Mouse (Mus musculus): ENCODE data around the gene Tbx21. TPM values are rescaled to one million over a fixed set of nuclear protein-coding genes. Genes with fewer than 3 reads are reported as not detected.

Tbx21 gene
- polyA plus RNA-seq, 1 experiment from 2014 or later = 0.14 TPM

- H3K27ac ChIP-seq (ENCODE audit: low read depth, low read length) = no peak overlapping the region
These were observed 33.9 kb upstream of the Tbx21 start for GRCm38 (mm10) chr11:97149026-97149425.

GRCm38 (mm10) chr11:97148591-97148990 is 33.5 kb upstream of the Tbx21 start:
- DNase-seq (ENCODE audit: low spot score, missing footprints) (no peak), ATAC-seq (ENCODE audit: low FRiP score) (no peak)
- H3K4me2 ChIP-seq = no peak overlapping the region
- no peak overlapping the region for H3K27ac ChIP-seq (ENCODE audit: low read depth, low read length)
- H3K27me3 ChIP-seq (ENCODE audit: control insufficient read depth, insufficient read depth, low read length) = peaks cover 15% of the 10 kb centered on the region
- WGBS = 33% methylated on average over 12 of the region's 12 CpGs
- no peaks in the 10 kb centered on the region; the same call in 1 of the 2 replicates for H3K36me3 ChIP-seq (ENCODE audit: control insufficient read depth, insufficient read depth, low read length)
- peaks cover 17% of the 10 kb centered on the region for H3K4me1 ChIP-seq (ENCODE audit: control insufficient read depth, insufficient read depth, low read length)
- H3K9me3 ChIP-seq (ENCODE audit: control insufficient read depth, low read length) = no peaks in the 10 kb centered on the region
- no peak overlapping the region for H3K9ac ChIP-seq (ENCODE audit: low read length)
- H3K4me3 ChIP-seq (ENCODE audit: low read depth, low read length) = no peak overlapping the region

More at GRCm38 (mm10) chr11:97149026-97149425, 33.9 kb upstream of the Tbx21 start:
- Histone ChIP-seq H3K4me2 (peak overlapping the region; percentile 3; the same call in 1 of the 2 replicates), H3K4me3 (ENCODE audit: low read depth, low read length) (no peak overlapping the region), H3K9me3 (ENCODE audit: control insufficient read depth, low read length) (no peaks in the 10 kb centered on the region), H3K27me3 (ENCODE audit: control insufficient read depth, insufficient read depth, low read length) (peaks cover 15% of the 10 kb centered on the region), H3K9ac (ENCODE audit: low read length) (no peak overlapping the region), H3K4me1 (ENCODE audit: control insufficient read depth, insufficient read depth, low read length) (peaks cover 17% of the 10 kb centered on the region), H3K36me3 (ENCODE audit: control insufficient read depth, insufficient read depth, low read length) (no peaks in the 10 kb centered on the region; the same call in 1 of the 2 replicates)
- ATAC-seq (ENCODE audit: low FRiP score) = no peak
- no peak for DNase-seq (ENCODE audit: low spot score, missing footprints)
- WGBS = 19% methylated on average over 9 of the region's 9 CpGs

GRCm38 (mm10) chr11:97147333-97147732 is 32.2 kb upstream of the Tbx21 start:
- DNase-seq (ENCODE audit: low spot score, missing footprints) (no peak), ATAC-seq (ENCODE audit: low FRiP score) (no peak)
- Histone ChIP-seq H3K27me3 (ENCODE audit: control insufficient read depth, insufficient read depth, low read length) (peaks cover 15% of the 10 kb centered on the region), H3K27ac (ENCODE audit: low read depth, low read length) (no peak overlapping the region), H3K9me3 (ENCODE audit: control insufficient read depth, low read length) (no peaks in the 10 kb centered on the region), H3K36me3 (ENCODE audit: control insufficient read depth, insufficient read depth, low read length) (no peaks in the 10 kb centered on the region; the same call in 1 of the 2 replicates), H3K4me2 (no peak overlapping the region), H3K4me1 (ENCODE audit: control insufficient read depth, insufficient read depth, low read length) (peaks cover 11% of the 10 kb centered on the region), H3K4me3 (ENCODE audit: low read depth, low read length) (no peak overlapping the region), H3K9ac (ENCODE audit: low read length) (no peak overlapping the region)
- 91% methylated on average over 8 of the region's 8 CpGs for WGBS

DNA sequence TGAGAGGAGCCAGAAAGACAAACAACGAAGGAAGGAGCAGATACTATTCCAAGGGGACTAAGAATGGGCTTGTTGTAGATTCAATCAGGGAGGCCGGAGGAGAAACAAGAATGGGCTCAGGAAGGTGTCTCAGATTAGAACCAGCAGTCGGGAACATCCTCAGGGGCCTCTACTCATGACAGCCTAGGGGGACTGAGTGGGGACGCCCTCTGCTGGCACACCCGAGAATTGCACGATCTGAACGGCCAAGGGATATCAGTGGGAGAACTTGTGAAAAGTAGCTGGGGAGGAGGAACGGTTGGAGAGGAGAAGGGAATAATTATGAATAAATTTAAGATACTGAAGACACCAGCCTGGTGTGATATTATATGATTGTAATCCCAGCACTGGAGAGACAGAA is 31.6 kb upstream of the Tbx21 start:
- 9% methylated on average over 8 of the region's 8 CpGs for WGBS

DNA sequence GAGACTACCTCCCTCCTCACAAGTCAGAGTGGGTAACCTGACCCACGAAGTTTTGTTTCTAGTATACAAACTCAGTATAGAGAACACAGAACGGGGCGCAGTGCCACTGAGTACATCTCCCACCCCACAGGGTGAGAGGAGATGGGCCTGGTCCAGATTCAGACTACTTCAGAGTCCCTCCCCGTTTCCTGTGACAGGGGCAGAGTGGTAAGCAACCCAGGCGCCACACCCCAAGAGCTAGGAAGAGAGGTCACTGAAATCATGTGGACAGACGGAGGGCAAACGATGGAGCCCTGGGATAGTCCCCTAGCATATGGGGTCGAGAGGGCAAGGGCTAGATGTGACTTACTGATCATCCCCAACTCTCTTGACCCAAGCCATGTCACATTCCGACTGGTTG is 30.8 kb upstream of the Tbx21 start:
- no peak overlapping the region for H3K27ac ChIP-seq (ENCODE audit: low read depth, low read length)
- WGBS = 78% methylated on average over 9 of the region's 9 CpGs
- ATAC-seq (ENCODE audit: low FRiP score) = no peak
- H3K36me3 ChIP-seq (ENCODE audit: control insufficient read depth, insufficient read depth, low read length) = no peaks in the 10 kb centered on the region; the same call in 1 of the 2 replicates
- H3K4me1 ChIP-seq (ENCODE audit: control insufficient read depth, insufficient read depth, low read length) = peaks cover 6% of the 10 kb centered on the region
- H3K4me2 ChIP-seq = no peak overlapping the region
- peaks cover 15% of the 10 kb centered on the region for H3K27me3 ChIP-seq (ENCODE audit: control insufficient read depth, insufficient read depth, low read length)
- no peak overlapping the region for H3K4me3 ChIP-seq (ENCODE audit: low read depth, low read length)
- H3K9ac ChIP-seq (ENCODE audit: low read length) = no peak overlapping the region
- no peak for DNase-seq (ENCODE audit: low spot score, missing footprints)
- no peaks in the 10 kb centered on the region for H3K9me3 ChIP-seq (ENCODE audit: control insufficient read depth, low read length)

More for the DNA sequence above, 31.6 kb upstream of the Tbx21 start:
- no peak overlapping the region for H3K4me3 ChIP-seq (ENCODE audit: low read depth, low read length)
- no peak overlapping the region for H3K4me2 ChIP-seq
- ATAC-seq (ENCODE audit: low FRiP score) (no peak), DNase-seq (ENCODE audit: low spot score, missing footprints) (peak; percentile 98)
- H3K36me3 ChIP-seq (ENCODE audit: control insufficient read depth, insufficient read depth, low read length) = no peaks in the 10 kb centered on the region; the same call in 1 of the 2 replicates
- H3K9me3 ChIP-seq (ENCODE audit: control insufficient read depth, low read length) = no peaks in the 10 kb centered on the region
- no peak overlapping the region for H3K27ac ChIP-seq (ENCODE audit: low read depth, low read length)
- peaks cover 6% of the 10 kb centered on the region for H3K4me1 ChIP-seq (ENCODE audit: control insufficient read depth, insufficient read depth, low read length)
- H3K9ac ChIP-seq (ENCODE audit: low read length) = no peak overlapping the region
- H3K27me3 ChIP-seq (ENCODE audit: control insufficient read depth, insufficient read depth, low read length) = peaks cover 15% of the 10 kb centered on the region

DNA sequence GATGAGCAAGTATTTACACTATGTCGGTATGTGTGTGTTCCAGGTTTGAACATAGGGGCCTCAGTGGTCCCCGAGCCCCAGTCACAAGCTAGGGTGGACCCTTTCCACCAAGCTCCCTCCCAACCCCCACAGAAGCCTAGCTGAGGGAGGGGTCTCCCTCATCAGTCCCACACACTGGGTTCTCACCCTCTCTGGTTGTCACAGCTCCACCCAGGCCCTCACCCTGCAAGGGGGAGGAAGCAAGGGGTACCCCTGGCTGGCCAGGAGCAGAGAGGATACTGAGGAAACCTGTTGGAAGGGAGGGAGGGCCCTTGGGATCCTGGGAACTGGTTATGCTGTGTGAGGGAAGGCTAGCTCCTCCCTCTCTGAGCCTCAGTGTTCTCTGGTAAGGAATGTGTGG is 30.2 kb upstream of the Tbx21 start:
- H3K36me3 ChIP-seq (ENCODE audit: control insufficient read depth, insufficient read depth, low read length) = no peaks in the 10 kb centered on the region; the same call in 1 of the 2 replicates
- H3K4me3 ChIP-seq (ENCODE audit: low read depth, low read length) = no peak overlapping the region
- 79% methylated on average over 2 of the region's 2 CpGs for WGBS
- no peaks in the 10 kb centered on the region for H3K9me3 ChIP-seq (ENCODE audit: control insufficient read depth, low read length)
- ATAC-seq (ENCODE audit: low FRiP score) (no peak), DNase-seq (ENCODE audit: low spot score, missing footprints) (no peak)
- H3K27ac ChIP-seq (ENCODE audit: low read depth, low read length) = no peak overlapping the region
- H3K9ac ChIP-seq (ENCODE audit: low read length) = no peak overlapping the region
- peaks cover 17% of the 10 kb centered on the region for H3K27me3 ChIP-seq (ENCODE audit: control insufficient read depth, insufficient read depth, low read length)
- H3K4me2 ChIP-seq = no peak overlapping the region
- peaks cover 6% of the 10 kb centered on the region for H3K4me1 ChIP-seq (ENCODE audit: control insufficient read depth, insufficient read depth, low read length)

DNA sequence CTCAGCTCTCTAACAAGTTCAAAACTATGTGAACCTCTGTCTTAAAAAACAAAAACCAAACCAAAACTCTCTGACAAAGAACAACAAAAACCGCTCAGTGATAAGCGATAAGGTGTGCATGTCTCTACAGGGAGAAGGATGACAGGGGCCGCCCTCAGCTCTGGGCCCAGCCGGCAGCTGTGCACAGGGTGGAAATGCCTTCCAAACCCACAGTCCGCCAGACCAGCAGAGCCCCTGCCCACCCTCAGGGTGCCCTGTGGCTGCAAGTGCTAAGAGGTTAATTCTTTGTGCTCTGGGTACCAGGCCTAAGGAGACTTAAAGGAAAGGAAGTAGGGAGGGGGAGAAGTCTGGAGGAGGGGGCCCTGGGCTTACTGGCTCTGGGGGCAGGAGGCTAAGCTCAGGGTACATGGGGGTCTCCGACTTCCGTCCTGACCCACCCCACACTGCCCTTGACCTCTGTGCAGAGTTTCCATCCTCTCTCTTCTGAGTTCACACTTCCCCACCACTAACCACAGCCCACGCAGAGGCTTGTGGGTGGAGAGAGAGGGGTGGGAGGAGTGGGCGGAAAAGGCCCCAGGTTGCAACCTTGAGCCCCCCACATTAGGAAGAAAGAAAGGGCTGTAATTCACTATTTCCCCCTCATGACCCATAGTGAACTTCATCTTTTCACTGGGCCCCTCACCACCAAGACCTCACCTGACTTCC is 28.2 kb upstream of the Tbx21 start:
- no peak overlapping the region for H3K27ac ChIP-seq (ENCODE audit: low read depth, low read length)
- WGBS = 79% methylated on average over 9 of the region's 9 CpGs
- ATAC-seq (ENCODE audit: low FRiP score) (no peak), DNase-seq (ENCODE audit: low spot score, missing footprints) (no peak)
- H3K36me3 ChIP-seq (ENCODE audit: control insufficient read depth, insufficient read depth, low read length) = no peaks in the 10 kb centered on the region; the same call in 1 of the 2 replicates
- no peak overlapping the region for H3K4me3 ChIP-seq (ENCODE audit: low read depth, low read length)
- H3K9ac ChIP-seq (ENCODE audit: low read length) = no peak overlapping the region
- H3K9me3 ChIP-seq (ENCODE audit: control insufficient read depth, low read length) = no peaks in the 10 kb centered on the region
- H3K4me2 ChIP-seq = no peak overlapping the region
- peaks cover 12% of the 10 kb centered on the region for H3K4me1 ChIP-seq (ENCODE audit: control insufficient read depth, insufficient read depth, low read length)
- peaks cover 22% of the 10 kb centered on the region for H3K27me3 ChIP-seq (ENCODE audit: control insufficient read depth, insufficient read depth, low read length)

DNA sequence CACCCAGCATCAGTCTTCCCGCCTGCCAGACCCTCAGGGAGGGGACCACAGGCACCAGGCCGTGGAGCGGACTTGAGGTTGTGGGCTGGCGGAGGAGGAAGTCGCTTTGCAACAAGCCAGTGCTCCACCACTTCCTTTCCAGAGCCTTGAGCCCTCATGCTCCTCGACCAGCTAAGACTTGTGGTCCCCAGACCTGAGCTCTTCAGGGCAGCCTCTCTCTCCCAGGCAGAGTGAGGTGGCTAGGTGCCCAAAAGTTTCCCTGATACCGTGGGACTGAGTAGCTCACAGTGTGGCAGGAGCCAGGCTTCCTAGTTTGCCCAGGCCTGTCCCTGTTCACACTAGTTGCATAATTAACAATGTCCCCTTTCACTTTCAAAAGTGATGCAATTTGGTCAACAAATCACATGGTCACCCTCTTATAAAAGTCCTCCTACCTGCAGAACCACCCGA is 27.1 kb upstream of the Tbx21 start:
- peaks cover 16% of the 10 kb centered on the region for H3K4me1 ChIP-seq (ENCODE audit: control insufficient read depth, insufficient read depth, low read length)
- ATAC-seq (ENCODE audit: low FRiP score) = no peak
- no peaks in the 10 kb centered on the region for H3K9me3 ChIP-seq (ENCODE audit: control insufficient read depth, low read length)
- no peaks in the 10 kb centered on the region for H3K36me3 ChIP-seq (ENCODE audit: control insufficient read depth, insufficient read depth, low read length)
- DNase-seq (ENCODE audit: low spot score, missing footprints) = no peak
- no peak overlapping the region for H3K9ac ChIP-seq (ENCODE audit: low read length)
- H3K27me3 ChIP-seq (ENCODE audit: control insufficient read depth, insufficient read depth, low read length) = peaks cover 22% of the 10 kb centered on the region
- no peak overlapping the region for H3K27ac ChIP-seq (ENCODE audit: low read depth, low read length)
- no peak overlapping the region for H3K4me3 ChIP-seq (ENCODE audit: low read depth, low read length)
- H3K4me2 ChIP-seq = no peak overlapping the region
- 80% methylated on average over 8 of the region's 8 CpGs for WGBS

GRCm38 (mm10) chr11:97140811-97141210 is 25.7 kb upstream of the Tbx21 start:
- ATAC-seq (ENCODE audit: low FRiP score) (no peak), DNase-seq (ENCODE audit: low spot score, missing footprints) (no peak)
- no peaks in the 10 kb centered on the region for H3K36me3 ChIP-seq (ENCODE audit: control insufficient read depth, insufficient read depth, low read length)
- WGBS = 82% methylated on average over 4 of the region's 4 CpGs
- no peak overlapping the region for H3K27ac ChIP-seq (ENCODE audit: low read depth, low read length)
- H3K27me3 ChIP-seq (ENCODE audit: control insufficient read depth, insufficient read depth, low read length) = peaks cover 22% of the 10 kb centered on the region
- H3K9me3 ChIP-seq (ENCODE audit: control insufficient read depth, low read length) = no peaks in the 10 kb centered on the region
- no peak overlapping the region for H3K4me3 ChIP-seq (ENCODE audit: low read depth, low read length)
- peaks cover 16% of the 10 kb centered on the region for H3K4me1 ChIP-seq (ENCODE audit: control insufficient read depth, insufficient read depth, low read length)
- no peak overlapping the region for H3K9ac ChIP-seq (ENCODE audit: low read length)
- H3K4me2 ChIP-seq = no peak overlapping the region
